Mouse (Mus musculus) spleen, embryonic (tissue): Measurements from ENCODE around the gene Srrt.

Experiments
- CTCF ChIA-PET: fragments of 350-600 bp; sonication (Branson Sonifier 250); formaldehyde crosslinking; loops from one replicate; lab custom pipeline; 2022; lab: Charles Lee

Gene Srrt

DNA sequence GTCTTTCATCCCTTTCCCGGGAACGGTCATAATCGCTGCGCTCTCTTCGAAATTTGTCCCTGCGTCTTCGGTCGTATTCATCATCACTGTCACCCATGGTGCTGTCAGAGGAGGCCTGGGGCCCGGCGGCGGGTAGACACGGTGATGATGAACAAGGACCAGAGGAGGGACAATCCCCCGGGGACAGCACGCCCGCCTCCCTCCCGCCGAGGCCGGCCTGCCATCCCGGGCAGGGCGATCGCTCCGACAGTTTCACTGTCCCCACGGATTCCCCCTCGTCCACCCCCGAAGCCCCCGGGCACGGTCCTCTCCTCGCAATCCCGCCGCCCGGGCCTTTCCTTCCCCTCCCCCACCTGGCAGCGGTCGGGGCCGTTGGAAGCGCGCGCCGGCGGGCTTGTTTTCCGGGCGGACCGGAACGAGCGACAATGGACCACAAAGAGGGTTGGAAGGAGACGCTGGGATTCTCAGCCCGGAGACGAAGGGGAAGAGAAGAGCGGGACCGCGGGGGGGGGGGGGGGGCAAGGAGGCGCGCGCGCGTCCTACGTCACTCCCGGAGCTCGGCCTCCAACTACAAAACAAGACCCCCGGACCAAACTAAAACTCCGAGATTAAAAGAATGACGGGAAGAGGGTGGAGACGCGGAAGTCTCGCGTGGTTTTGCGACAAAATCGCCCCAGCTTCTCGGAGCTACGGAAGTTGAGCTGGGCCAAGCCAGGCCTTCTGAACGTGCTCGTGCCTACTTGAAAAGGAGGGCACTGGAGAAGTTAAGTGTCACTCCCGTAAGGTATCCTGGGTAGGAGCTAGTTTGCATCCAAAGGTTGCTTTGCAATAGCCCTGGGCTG lies at the start of gene Srrt:
Srrt (minus strand) TSS at position 604 of the 842 bp plus-strand sequence.
- CTCF ChIA-PET = interaction anchor here (0.6 to 1.5 kb wide), 3 partner anchors 12 to 205 kb away, joined by 3 to 4 read pairs (median 3); no protein-coding TSS in a partner anchor

DNA sequence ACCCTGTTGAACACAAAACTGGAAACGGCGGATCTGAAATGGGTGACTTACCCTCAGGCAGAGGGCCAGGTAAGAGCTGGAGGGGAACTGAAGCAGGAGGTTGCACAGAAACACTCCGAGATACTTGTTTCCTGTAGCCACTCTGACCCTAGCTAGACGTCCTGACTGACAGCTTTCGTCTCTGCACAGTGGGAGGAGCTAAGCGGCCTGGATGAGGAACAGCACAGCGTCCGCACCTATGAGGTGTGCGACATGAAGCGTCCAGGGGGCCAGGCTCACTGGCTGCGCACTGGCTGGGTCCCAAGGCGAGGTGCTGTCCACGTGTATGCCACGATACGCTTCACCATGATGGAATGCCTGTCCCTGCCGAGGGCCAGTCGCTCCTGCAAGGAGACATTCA lies 46.6 kb upstream of the Srrt start:
- CTCF ChIA-PET = no interaction called here

DNA sequence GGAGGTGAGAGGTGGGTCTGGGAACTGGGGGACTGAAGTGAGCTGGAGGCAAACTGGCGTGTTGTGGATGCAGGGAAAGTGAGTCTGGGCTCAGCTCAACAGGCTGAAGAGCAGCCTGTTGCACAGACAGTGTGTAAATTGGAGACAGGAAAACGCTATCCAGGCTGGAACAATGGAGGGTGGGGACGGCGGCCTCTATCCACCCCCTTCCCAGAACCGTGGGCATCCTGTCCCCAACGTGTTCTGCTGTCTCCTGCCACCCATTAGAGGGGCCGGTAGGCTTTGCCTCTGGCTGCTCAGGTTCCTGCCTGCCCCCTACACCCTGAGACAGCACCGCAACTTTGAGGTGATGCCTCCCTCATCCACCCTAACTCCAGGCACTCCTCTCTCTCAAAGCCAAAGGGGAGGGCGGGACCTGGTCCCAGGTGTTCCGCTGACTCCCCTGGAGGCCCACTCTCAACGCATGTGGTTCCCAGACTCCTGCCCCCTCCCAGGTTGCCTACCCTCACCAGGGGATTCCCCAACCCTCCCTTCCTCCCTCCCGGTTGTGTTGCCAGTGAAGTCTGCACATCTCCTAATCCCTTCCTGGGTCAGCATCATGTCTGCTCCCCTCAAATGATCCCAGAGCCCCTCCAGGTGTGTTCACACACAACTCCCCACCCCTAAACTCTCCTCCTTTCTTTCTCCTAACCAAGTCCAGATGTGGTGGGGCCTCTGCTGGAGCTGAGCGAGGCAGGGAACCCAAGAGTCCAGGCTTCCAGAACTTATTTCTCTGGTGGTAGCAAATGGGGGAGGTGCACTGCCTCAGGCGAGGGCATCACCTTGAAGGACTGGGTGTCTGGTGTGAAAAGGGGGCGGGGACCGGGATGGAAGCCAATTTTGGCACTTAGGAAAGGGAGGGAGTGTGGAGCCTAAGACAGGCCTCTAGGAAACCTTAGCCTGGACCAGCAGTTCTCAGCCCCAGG lies 44.8 kb upstream of the Srrt start:
- CTCF ChIA-PET = no interaction called here

DNA sequence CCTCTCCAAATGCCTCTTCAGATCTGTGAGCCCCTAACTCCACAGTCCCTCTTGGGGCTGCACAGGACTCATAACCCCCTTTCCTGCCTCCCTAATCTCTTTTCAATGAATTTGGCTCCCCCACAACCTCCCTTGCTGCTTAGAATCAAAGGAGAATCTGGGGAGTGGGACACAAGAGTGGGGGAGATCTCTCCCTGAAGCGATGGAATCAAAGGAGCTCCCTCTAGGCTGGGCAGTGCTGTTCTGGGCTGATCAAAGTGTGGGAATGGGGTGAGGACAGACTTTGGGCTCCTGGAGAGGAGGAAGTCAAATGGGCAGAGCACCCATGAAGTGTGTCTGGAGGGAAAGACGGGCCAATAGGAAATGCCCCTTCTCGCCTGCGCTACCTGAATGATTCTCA lies 43.9 kb upstream of the Srrt start:
- CTCF ChIA-PET = interaction anchor here (0.6 kb wide), 1 partner anchor 9 kb away, joined by 4 read pairs; no protein-coding TSS in a partner anchor

DNA sequence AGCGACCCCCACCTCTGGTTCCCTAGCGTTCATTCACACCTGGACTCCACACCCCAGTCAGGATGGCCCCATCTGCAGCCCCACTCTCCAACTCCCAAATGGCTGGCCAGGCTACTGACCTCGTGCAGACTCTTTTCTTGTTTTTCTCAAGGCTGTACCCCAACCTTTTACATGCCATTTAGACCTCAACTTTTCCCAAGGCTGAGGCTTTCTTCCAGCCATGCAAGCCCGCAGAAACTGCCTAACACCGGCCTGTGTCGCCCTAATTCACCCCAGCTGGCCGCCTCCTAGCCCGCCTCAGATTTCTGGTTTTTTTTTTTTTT lies 43.5 kb upstream of the Srrt start:
- CTCF ChIA-PET = interaction anchor here (0.6 kb wide), 1 partner anchor 9 kb away, joined by 4 read pairs; no protein-coding TSS in a partner anchor

- CTCF ChIA-PET = interaction anchor here (0.6 kb wide), 1 partner anchor 8 kb away, joined by 4 read pairs; no protein-coding TSS in a partner anchor
These were observed 43.0 kb upstream of the Srrt start for GRCm38 (mm10) chr5:137350205-137351057.

GRCm38 (mm10) chr5:137349384-137350204 lies 42.1 kb upstream of the Srrt start, which contains the start of gene Ephb4:
Gene Ephb4 (plus strand): TSS chr5:137350109.
- CTCF ChIA-PET = no interaction called here

- CTCF ChIA-PET = no interaction called here
These were observed 41.3 kb upstream of the Srrt start for GRCm38 (mm10) chr5:137348482-137349383.

GRCm38 (mm10) chr5:137347856-137348255 lies 40.4 kb upstream of the Srrt start:
- CTCF ChIA-PET = no interaction called here

DNA sequence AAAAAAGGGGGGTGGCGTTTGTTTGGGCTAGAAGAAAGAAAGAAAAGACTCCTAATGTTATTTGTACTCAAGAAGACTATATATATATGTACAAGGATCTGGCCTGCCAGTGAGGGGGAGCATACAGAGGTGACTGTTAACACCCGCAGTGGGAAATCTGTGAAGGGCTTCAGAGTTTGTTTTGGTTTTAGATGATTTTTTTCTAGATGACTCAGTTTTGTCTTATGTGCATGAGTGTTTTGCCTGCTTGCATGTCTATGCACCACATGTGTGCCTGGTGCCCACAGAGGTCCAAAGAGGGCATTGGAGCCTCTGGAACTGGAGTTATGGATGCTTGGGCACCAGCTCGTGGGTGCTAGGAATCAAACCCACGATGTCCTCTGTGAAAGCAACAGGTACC lies 39.5 kb upstream of the Srrt start:
- CTCF ChIA-PET = no interaction called here

DNA sequence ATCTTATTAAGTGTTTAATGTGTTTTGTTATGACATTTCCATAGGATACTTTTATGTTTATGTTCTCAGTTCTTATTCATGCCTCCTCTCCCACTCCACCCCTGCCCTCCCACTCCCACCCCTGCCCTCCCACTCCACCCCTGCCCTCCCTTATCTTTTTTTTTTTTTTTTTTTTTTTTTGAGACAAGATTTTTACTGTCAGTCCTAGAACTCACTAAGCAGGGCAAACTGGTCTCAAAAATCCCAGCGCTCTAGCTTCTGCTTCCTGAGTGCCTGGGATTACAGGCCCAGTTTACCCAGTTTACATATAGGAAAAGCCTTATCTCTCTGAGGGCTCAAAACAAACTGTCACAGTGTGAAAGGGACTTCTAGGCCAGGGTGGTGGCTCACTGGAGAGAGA lies 38.9 kb upstream of the Srrt start:
- CTCF ChIA-PET = no interaction called here

GRCm38 (mm10) chr5:137345821-137346220 lies 38.3 kb upstream of the Srrt start:
- CTCF ChIA-PET = no interaction called here

- CTCF ChIA-PET = no interaction called here
These were observed 36.4 kb upstream of the Srrt start for GRCm38 (mm10) chr5:137343869-137344268.

DNA sequence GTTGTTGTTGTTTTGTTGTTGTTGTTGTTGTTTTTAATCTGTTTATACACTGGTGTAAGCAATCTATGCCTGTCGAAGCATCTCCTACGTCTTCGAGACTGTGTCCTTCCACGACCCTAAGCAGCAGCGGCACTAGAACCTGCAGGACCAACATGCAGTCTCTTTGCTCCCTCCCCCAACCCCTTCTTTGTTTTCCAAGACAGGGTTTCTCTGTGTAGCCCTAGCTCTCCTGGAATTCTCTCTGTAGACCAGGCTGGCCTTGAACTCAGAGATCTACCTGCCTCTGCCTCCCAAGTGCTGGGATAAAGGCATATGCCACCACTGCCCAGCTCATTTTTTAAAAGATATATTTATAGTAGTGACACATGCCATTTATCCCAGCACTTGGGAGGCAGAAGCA lies 35.9 kb upstream of the Srrt start:
- CTCF ChIA-PET = interaction anchor here (0.6 kb wide), 1 partner anchor 1313 kb away, joined by 11 read pairs; no protein-coding TSS in a partner anchor

- CTCF ChIA-PET = interaction anchor here (0.5 to 0.7 kb wide), 4 partner anchors 8 to 1314 kb away, joined by 4 to 23 read pairs (median 9); partner anchors contain the start of gene Slc12a9
These were observed 35.0 kb upstream of the Srrt start for GRCm38 (mm10) chr5:137342407-137343012.

GRCm38 (mm10) chr5:137340222-137340621 lies 32.7 kb upstream of the Srrt start:
- CTCF ChIA-PET = no interaction called here

DNA sequence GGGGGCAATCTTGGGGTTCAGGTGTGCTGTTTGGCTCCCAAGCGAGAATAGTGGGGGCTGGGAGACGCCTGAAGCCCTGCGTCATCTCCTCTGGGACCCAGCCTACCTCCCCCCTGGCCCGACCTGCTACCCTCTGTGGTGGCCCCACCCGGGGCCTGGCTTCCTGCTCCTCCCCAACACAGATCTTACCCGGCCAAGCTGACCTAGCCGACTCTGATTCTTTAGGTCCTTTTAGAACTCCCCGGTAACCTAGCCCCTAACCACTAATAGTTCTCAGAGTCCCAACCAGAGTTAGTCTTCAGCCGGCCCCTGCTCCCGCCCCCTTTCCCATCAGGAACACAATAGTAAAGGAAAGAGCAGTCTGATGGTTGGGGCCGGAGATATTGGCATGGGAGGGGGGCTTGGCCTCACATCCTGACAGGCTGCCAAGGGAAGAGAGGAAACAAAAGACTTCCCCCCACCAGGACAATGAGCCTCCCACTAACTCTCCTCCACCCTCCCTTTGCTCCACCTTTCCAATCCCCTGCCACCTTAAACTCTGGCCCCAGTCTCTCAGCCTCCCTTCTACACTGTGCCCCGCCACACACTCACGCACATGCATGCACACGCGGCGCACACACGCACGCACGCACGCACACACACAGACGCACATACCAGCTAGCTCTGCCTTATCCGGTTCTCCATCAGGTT lies 32.0 kb upstream of the Srrt start:
- CTCF ChIA-PET = no interaction called here
